Mouse (Mus musculus) spleen, postnatal 14 days (tissue): ENCODE measurements around the gene Ptprn2.

Experiments
- DNase-seq, 2 experiments: peaks; one replicate each; pipeline ENCODE4 v3.0.0; 2021 to 2022; ENCODE audit warnings: low spot score in 2 of 2

Ptprn2 gene

GRCm38 (mm10) chr12:116778095-116779090 lies 292.9 kb downstream of the Ptprn2 start:
- DNase-seq: no peak

DNA sequence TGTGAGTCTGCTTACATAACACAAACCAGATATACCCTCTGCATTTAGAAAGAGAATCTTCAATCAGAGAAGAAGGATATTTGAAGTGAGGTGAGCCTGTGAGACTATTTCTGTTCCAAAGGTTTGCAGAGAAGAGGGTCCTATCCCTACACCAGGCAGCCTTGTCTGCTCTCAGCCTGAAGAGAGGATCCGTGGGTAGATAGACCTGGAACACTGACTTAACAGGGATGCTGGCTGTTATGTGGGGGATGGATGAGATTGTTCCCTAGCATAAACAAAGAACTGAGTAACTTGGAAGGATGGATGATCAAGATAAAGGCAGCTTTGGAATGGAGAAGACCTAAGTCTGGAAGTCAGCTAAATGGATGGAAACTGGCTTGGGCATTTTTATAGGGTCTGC lies 294.9 kb downstream of the Ptprn2 start:
- DNase-seq: no peak

GRCm38 (mm10) chr12:116785731-116786130 lies 300.2 kb downstream of the Ptprn2 start:
- DNase-seq: no peak

DNA sequence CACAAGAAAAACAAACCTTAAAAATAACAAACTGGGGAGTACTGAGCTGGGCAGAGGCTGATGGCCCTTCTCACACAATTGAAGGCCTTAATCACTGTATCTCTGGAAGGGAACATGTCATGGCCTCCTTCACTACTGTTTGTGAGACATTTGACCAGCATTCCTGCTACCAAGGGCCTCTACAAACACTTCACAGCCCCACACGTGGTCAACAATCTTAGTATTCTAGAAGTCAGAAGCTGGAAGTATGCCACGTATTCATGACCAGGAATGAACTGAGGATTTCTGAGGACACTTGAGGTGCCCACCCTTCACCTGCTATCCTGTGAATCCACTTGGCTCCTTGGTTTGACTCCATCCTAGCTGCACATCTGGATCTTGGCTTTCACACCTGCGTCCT lies 302.8 kb downstream of the Ptprn2 start:
- DNase-seq: no peak

GRCm38 (mm10) chr12:116803331-116803730 lies 317.8 kb downstream of the Ptprn2 start:
- DNase-seq: no peak

DNA sequence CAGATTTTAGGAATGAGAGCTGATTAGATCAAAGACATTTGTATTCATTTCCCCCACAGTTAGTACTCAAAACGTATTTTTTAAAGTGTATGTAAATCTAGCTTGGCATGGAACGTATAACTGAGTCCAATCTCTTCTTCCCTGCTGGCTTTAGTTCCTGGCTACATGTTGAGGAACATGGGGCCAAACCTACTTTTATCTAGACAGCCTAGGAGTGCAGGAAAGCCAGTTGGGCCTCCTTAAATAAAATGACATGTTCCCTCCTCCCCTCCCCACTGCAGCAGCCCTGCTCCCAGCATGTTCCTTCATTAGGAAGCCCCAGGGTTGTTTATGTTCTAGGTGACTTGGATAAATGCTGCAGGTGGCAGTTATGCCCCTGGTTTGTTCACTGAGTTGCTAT lies 319.2 kb downstream of the Ptprn2 start:
- no peak for DNase-seq

DNA sequence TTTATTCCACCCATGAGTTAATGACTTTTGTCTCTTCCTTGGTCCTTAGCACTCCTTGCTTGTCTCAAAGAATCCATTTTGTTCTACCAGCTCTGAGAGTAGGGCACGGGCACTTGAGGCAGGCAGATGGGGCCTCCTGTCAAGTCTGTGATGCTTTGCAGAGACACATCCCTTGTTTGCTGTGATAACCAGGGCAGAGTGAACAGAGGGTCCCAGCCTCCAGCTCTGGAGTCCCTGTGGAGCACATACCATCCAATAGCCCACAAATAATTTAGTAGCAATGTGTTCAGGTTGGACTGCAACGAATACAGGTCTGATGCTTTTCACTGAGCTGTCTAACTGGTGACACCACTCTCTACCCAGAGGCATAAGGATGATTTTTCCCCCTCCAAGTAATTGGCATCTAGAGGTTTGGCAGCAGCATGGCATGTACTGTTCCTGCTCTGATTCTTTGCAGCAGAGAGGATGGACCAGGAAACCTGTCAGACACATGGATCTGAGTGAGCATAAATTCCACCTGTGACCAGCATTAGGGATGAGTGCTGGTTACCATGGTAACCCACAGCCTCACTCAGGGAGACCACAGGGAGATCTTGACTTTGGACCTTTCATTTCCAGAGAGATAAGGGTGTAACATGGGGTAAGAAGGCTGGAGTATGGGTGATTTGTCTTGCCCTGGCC lies 319.7 kb downstream of the Ptprn2 start:
- DNase-seq: no peak

GRCm38 (mm10) chr12:116806089-116806488 lies 320.6 kb downstream of the Ptprn2 start:
- no peak for DNase-seq

GRCm38 (mm10) chr12:116813012-116813411 lies 327.5 kb downstream of the Ptprn2 start:
- no peak for DNase-seq

DNA sequence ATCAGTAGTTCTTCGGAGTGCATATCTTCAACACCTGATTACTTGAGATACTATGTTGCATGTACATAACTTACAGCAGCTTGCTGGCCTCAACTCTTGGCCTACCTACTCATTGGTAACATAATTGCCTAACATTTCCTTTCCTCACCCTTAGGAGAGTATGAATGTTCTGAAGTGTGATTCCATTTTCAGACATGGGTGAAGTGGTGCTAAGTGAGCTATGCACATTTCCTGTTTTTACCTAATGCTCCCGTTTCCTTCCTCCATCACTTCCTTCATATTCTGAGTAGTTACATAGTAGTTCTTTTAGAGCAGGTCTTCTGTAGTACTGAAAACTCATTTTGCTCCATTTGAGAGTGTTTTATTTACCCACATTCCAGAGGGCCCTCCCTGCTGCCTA lies 334.3 kb downstream of the Ptprn2 start:
- no peak for DNase-seq

GRCm38 (mm10) chr12:116823341-116823740 lies 337.8 kb downstream of the Ptprn2 start:
- DNase-seq: no peak

DNA sequence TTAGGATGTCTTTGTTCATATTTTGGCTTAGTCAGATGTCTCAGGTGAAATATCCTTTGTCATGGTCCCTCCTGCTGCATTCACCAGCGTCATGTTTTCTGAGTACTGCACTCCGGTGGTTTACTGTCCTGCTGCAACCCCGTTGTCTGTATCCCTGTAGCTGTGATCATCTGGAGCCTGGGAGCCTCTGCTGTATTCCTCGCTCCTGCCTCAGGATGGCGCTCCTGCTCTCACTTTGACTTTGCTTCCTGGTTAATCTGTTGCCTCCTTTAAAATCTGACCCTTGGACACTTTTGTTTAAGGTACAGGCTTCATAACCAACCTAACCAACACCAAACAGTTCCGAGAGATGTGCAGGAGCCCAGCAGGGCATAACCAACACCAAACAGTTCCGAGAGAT lies 342.2 kb downstream of the Ptprn2 start:
- no peak for DNase-seq

DNA sequence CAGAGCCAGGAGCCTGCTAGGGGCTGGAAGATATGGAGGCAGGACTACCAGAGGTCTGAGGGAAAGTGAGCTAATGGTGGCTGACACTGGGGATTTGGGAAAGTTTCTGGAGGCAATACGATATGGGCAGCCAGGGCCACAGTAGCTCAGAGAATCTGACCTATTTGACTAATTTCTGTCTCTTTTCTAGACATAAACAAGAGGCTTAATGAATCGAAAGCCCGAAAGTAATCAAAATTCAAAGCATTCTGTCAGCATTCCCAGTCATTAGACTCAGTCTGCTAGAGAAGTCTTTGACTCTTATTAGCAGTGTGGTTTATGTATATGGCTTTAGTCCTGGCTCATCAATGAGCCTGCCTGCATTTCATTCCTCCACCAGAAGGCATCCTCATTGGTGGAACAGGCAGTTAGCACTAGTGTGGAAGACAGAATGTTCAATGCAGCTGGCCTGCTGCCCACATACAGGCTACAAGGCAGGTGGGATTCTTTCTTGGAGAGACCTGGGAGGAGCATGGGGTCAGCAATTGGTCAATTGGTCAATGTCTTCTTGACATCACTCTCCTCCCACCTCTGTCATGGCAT lies 353.2 kb downstream of the Ptprn2 start:
- no peak for DNase-seq

- no peak for DNase-seq
Measured at GRCm38 (mm10) chr12:116842723-116843272, 357.3 kb downstream of the Ptprn2 start.

DNA sequence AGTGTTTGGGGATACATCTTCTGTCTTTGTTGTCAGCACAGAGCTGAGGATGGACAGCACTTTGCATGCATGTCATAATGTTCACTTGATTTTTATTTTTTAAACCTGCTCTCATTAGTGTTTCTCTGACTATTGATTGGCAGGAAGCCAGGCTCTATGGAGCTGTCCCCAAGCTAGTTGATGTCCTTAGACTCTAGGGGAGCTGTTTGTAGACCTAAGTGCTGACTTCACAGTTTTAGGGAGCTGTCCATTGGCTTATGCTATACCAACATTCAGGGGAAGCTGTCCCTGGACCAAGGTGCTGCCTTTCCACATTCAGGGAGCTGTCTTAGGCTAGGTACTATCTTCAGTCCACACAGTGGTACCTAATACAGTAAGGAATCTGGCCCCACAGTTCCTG lies 360.7 kb downstream of the Ptprn2 start:
- no peak for DNase-seq

DNA sequence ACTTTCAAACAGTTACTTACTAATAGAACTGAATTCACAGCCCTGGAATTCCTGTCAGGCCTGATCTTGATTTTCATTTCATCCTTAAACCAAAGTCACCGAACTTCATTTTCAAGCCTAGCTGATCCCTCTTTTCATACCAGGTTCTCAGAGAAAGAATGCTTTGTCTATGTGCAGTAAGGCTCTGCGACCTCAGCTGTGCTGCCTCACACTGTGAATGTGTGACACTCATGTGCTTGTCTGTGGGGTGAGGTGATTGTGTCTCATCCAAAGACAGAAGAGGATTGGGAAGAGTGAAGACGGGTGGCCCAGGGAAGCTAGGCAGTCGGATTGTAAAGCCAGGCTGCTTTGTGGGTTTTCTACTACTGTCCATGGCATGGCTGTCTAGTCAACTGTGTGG lies 361.5 kb downstream of the Ptprn2 start:
- no peak for DNase-seq

DNA sequence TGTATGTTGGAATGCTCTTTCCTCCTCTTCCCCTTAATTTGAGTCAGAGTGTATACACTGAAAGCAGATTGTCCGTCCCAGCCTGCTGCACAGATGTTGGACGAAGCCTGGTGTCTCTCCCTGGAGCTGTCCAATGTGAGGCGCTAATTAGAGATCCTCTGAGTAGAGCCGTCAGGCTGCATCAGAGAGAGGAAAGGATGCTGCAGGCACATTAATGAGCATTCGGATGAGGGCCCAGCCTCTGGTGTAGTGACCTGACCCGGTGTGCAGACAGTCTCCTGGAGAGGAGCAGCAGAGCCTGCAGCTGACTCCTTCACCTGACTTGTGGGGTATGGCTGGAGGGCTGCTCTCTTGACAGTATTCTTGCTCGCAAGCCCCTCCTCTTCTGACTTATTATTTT lies 370.8 kb downstream of the Ptprn2 start:
- DNase-seq: no peak

DNA sequence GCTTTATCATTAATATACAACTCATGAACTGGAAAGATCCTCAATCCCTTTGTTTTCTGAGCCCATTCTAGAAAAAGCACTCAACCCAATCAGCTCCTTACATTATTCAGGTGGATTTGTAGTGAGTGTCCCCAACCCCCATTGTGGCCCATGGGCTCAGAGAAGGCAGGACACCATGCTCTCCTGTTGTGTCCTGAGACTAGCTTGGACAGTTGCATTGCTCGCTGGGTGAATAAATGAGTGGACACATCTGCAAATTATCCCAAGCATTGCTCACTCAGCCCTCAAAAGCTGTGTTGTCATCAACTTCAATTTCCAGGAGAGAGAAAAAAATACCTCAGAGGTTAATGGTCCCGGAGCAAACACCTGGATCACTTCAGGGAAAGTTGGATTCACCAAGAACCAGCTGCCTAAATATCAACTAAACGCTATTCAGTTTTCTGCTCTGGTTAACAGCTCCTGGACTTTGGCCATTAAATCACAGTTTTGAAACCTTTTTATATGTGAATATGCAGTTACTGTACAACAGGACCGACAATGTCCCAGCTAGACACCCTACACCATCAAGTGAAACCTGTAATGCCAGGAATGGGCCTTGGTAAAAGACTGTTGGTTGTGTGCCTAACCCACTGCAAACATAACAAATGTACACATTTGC lies 376.0 kb downstream of the Ptprn2 start:
- DNase-seq: no peak

DNA sequence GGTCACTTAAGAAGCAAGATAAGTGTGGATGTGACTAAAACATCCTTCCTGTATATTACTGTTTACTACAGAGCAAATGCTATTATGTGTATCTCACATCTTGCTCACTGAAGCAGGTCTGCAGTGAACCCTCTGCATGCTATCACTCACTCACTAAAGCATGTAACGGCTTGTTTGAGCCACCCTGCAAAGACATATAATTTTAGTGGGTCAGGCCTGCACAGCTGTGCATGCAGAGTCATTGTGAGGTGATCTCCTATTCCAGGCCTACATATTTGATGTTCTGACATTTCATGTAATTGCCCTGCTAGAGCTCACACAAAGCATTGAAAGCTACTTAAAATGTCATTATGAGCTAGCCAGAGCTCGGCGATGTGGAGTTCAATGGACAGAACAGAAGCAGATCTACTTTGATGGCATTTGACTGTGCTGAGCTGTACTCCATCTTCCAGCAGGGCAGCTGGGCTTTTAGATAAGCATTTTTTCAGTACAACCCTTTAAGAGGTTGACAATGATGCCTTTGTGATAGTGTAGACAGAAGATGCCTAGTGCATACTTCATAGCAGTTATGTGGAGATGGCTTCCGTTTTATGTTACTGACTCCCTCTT lies 377.9 kb downstream of the Ptprn2 start:
- no peak for DNase-seq

DNA sequence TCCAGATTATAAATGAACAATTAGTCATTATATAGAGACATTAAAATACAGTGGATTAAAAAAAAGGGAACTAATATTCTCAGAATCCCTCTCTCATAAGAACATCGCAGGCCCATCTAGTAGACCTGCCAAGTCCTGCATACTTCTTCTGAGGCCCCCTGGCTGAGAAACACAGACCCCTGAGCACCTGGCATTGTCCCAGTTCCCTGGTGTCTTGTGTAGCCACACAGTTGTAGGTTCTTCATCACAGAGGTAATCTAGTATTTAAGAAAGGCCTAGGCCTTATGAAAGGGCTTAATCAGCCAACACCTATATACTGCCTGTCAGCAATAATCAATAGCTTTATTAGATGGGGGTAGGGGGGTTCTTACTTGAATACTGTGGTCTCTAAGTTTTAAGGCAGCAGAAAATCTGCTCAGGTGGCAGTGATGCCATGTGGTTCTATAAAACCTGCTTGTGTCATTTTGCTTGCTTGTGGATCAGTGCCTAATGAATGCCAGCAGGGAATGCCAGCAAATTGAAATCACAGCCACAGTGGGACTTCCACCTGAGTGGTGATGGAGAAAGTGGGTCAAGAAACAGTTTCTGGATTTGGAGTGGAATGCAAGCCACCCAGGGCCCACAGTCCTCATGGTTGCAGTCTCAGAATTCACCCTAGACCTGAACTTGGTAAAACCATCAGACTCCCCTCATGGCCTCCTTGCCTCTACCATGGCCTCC lies 388.5 kb downstream of the Ptprn2 start:
- DNase-seq: no peak
